Mouse (Mus musculus) heart, adult 2 months (tissue): ENCODE results near the gene Nudt4. TPM values are rescaled to one million over a fixed set of nuclear protein-coding genes. Genes with fewer than 3 reads are reported as not detected.

Experiments used
- DNase-seq, 2 experiments: peaks; one replicate each; pipeline ENCODE4 v3.0.0; 2021
- H3K27ac ChIP-seq: fragments of 200-600 bp; 2 replicates; pipeline ENCODE4 v1.8.1; 2022
- H3K27me3 ChIP-seq: fragments of 200-500 bp; 2 replicates; pipeline ENCODE4 v1.6.1; 2012; ENCODE audit warnings: mild to moderate bottlenecking, low read length, inconsistent platforms, mixed read lengths; ENCODE audit not compliant: control insufficient read depth, insufficient read depth
- H3K36me3 ChIP-seq: fragments of 200-500 bp; 2 replicates; pipeline ENCODE4 v1.6.1; 2012; ENCODE audit warnings: low read length, inconsistent platforms; ENCODE audit not compliant: control insufficient read depth, insufficient read depth
- H3K4me1 ChIP-seq: fragments of 200-500 bp; 2 replicates; pipeline ENCODE4 v1.6.1; 2011; ENCODE audit warnings: low read length; ENCODE audit not compliant: control insufficient read depth, insufficient read depth
- H3K4me3 ChIP-seq: fragments of 200-600 bp; 2 replicates; pipeline ENCODE4 v1.8.1; 2022
- H3K79me2 ChIP-seq: fragments of 200-500 bp; replicated peaks from 2 replicates; pipeline ENCODE4 v1.6.1; 2012; ENCODE audit warnings: mild to moderate bottlenecking, inconsistent platforms, low read length, moderate library complexity, mixed read lengths; ENCODE audit not compliant: control insufficient read depth, insufficient read depth
- H3K9ac ChIP-seq: fragments of 200-500 bp; 2 replicates; pipeline ENCODE4 v1.6.1; 2012; ENCODE audit warnings: low read depth, mild to moderate bottlenecking, control low read depth, inconsistent platforms, low read length, mixed read lengths
- CTCF ChIP-seq: fragments of 200-600 bp; IDR thresholded peaks from 2 replicates; pipeline ENCODE4 v1.8.1; 2022; ENCODE audit warnings: antibody characterized with exemption, mild to moderate bottlenecking, moderate library complexity
- EP300 ChIP-seq: fragments of 200-500 bp; IDR thresholded peaks from 2 replicates; pipeline ENCODE4 v1.6.1; 2011; ENCODE audit warnings: low read depth, low read length, control low read depth; ENCODE audit not compliant: insufficient read depth
- POLR2A ChIP-seq: fragments of 200-500 bp; IDR thresholded peaks from 2 replicates; pipeline ENCODE4 v1.6.1; 2011; ENCODE audit warnings: mild to moderate bottlenecking, low read depth, low read length, control low read depth; ENCODE audit not compliant: insufficient read depth
- WGBS: fragments of 180-500 bp; shearing (Covaris S2); methylation state at CpG from one replicate; pipeline ENCODE4 v1.1.7; 2018; 5-methylcytosine and 5-hydroxymethylcytosine counted together
- intact Hi-C: fragments of 180-260 bp; cut with DNase I; formaldehyde crosslinking; loops from one replicate; pipeline ENCODE4 v1.15.1; 2025
- polyA plus RNA-seq: library from polyadenylated mRNA; depleted of rRNA; stranded (reverse); fragments of >200 nt; gene quantifications from 2 replicates; pipeline ENCODE4 v1.2.3, GENCODE M21; 2012
- total RNA-seq, 2 experiments: library from RNA; stranded (reverse); gene quantifications; 2 replicates each; pipeline ENCODE4 v1.2.3; 2021

The Nudt4 gene
- total and polyA plus RNA-seq, 3 experiments, result 48.8 to 349 (median 328) TPM

DNA sequence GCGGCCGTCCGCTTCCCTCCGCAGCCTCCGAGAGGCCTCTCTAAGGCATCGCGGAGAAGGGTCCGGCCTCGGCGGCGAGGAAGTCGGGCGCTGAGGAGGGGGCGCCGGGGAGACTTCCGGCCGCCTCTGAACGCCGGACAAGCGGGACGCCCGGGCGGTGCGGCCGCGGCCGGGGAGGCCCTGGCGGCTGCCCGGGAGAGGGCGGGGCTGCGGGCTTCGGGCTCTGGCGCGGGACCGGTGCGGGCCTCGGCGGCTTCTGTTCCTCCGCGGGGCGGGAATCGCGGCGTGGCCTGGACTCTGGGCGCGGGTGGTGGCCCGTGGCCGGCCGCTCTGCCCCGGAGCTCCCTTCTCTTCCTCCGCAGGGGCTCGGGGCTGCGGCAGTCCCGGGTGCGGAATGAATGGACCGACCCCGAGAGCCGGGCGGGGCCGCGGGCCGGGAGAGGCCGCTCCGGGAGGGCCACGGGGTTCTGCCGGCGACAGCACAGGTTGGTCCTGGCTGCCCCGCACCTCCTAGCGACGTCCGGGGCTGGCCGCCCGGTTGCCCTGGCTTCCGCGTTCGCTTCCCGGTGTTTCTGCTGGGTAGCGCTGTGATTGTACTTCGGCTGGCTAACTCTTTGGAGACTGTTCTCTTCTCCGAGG, 48.5 kb downstream of the Nudt4 start:
- Histone ChIP-seq H3K4me1 (peaks cover 11% of the 10 kb centered on the region), H3K27ac (peak overlapping the region; percentile 93), H3K4me3 (peak overlapping the region; percentile 86), H3K9ac (peak overlapping the region; percentile 93), H3K27me3 (no peaks in the 10 kb centered on the region), H3K79me2 (peaks cover 3% of the 10 kb centered on the region; the same call in 1 of the 2 replicates), H3K36me3 (peaks cover 6% of the 10 kb centered on the region)
- DNase-seq, result peak; percentile 62 to 73
- intact Hi-C loops, result loop anchor here (2.0 kb wide), 1 partner anchor 15 kb away; the partner anchor contains the start of gene Mrpl42
- WGBS, result under 1% methylated on average over 80 of the region's 80 CpGs
- TF ChIP-seq POLR2A, result no peak
- TF ChIP-seq EP300, result no peak
- TF ChIP-seq CTCF, result no peak

DNA sequence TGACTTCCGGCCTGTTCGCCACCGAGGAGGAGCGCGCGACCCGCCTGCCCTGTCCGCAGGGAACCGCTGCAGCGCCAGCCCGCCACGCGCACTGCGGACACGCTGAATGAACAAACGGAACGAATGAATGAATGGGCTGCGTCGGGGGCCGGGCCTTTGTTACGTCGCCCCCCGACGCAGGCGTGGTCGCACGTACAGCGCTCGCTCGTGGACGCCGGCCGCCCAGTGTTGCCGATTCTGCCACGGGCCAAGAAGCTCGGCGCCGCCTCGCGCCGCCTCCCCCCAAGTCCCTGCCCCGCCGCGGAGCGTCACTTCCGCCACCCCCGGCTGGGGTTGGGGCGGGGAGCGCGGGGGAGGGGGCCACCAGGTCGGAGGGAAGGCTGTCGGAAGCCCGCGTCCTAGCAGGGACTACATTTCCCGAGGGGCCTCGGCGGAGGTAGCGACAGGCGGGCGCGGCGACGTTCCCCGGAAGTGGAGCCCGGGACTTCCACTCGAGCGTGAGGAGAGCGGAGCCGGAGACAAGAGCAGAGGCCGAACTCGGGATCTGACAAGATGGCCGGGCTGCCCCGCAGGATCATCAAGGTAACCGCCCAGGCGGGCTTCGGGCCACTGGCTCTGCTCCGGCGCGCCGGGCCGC, 49.2 kb downstream of the Nudt4 start, which contains the start of gene Ube2n:
Gene Ube2n, plus strand, starts transcription at position 490 of the 637 bp plus-strand sequence.
- Histone ChIP-seq H3K79me2 (peaks cover 3% of the 10 kb centered on the region; the same call in 1 of the 2 replicates), H3K36me3 (peaks cover 6% of the 10 kb centered on the region), H3K27me3 (no peaks in the 10 kb centered on the region), H3K4me3 (peak within 1 kb of the TSS; percentile 86), H3K27ac (peak within 1 kb of the TSS; percentile 93), H3K9ac (peak within 1 kb of the TSS; percentile 93), H3K4me1 (peaks cover 9% of the 10 kb centered on the region)
- DNase-seq, result peak; percentile 98 to 99
- TF ChIP-seq EP300, result peak; percentile 7; the same call in 1 of the 2 replicates
- TF ChIP-seq CTCF, result 0 out of 2 replicates have a peak, but pooled peaks have one; percentile 10
- peak; percentile 77 for TF ChIP-seq POLR2A
- WGBS, result under 1% methylated on average over 81 of the region's 81 CpGs
- intact Hi-C loops, result loop anchor here (2.0 kb wide), 1 partner anchor 14 kb away; the partner anchor contains the start of gene Mrpl42

GRCm38 (mm10) chr10:95513768-95514556, 50.0 kb downstream of the Nudt4 start:
- peaks cover 6% of the 10 kb centered on the region for H3K36me3 ChIP-seq
- no peak for DNase-seq
- no peaks in the 10 kb centered on the region; the same call in 1 of the 2 replicates for H3K79me2 ChIP-seq
- intact Hi-C loops, result loop anchor here (2.0 kb wide), 1 partner anchor 13 kb away; the partner anchor contains the start of gene Mrpl42
- no peak for TF ChIP-seq EP300
- TF ChIP-seq CTCF, result no peak
- no peak for TF ChIP-seq POLR2A
- WGBS, result 35% methylated on average over 15 of the region's 15 CpGs
- peak overlapping the region; percentile 93 for H3K27ac ChIP-seq
- H3K27me3 ChIP-seq, result no peaks in the 10 kb centered on the region
- peaks cover 9% of the 10 kb centered on the region for H3K4me1 ChIP-seq
- H3K4me3 ChIP-seq, result peak overlapping the region; percentile 86
- H3K9ac ChIP-seq, result peak overlapping the region; percentile 3; the same call in 1 of the 2 replicates

DNA sequence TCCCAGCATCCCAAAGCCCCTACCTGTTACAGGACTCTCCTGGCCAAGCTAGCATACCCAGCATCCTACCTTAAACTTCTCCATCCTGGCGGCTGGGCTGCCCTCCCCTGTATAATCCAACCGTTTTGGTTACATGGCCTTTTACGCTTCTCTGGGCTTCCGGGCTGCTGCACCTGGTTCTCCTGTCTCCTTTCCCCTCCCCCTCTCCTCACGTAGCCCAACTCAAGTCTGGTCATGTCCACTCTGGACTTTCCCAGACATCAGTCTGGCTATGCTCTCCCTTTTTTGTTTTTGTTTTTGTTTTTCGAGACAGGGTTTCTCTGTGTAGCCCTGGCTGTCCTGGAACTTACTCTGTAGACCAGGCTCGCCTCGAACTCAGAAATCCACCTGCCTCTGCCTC, 51.3 kb downstream of the Nudt4 start:
- DNase-seq, result no peak
- Histone ChIP-seq H3K4me3 (no peak overlapping the region), H3K27ac (no peak overlapping the region), H3K27me3 (no peaks in the 10 kb centered on the region), H3K9ac (no peak overlapping the region), H3K79me2 (no peaks in the 10 kb centered on the region), H3K4me1 (peaks cover 13% of the 10 kb centered on the region), H3K36me3 (peaks cover 6% of the 10 kb centered on the region)
- intact Hi-C loops, result no loop called here
- 87% methylated on average over 8 of the region's 8 CpGs for WGBS
- TF ChIP-seq POLR2A (no peak), EP300 (no peak), CTCF (no peak)

- peaks cover 11% of the 10 kb centered on the region for H3K4me1 ChIP-seq
- H3K27ac ChIP-seq, result peak overlapping the region; percentile 13; the same call in 1 of the 2 replicates
- no peak for DNase-seq
- TF ChIP-seq POLR2A, result no peak
- no peak for TF ChIP-seq EP300
- no peak for TF ChIP-seq CTCF
- 80% methylated on average over 3 of the region's 3 CpGs for WGBS
- H3K79me2 ChIP-seq, result no peaks in the 10 kb centered on the region
- intact Hi-C loops, result no loop called here
- no peak overlapping the region for H3K9ac ChIP-seq
- H3K4me3 ChIP-seq, result no peak overlapping the region
- no peaks in the 10 kb centered on the region for H3K27me3 ChIP-seq
- no peaks in the 10 kb centered on the region for H3K36me3 ChIP-seq
Measured at GRCm38 (mm10) chr10:95509263-95509662, 54.7 kb downstream of the Nudt4 start.
